9 mouse cellular contexts compared by ENCODE assay signal in the genomic region with DNA sequence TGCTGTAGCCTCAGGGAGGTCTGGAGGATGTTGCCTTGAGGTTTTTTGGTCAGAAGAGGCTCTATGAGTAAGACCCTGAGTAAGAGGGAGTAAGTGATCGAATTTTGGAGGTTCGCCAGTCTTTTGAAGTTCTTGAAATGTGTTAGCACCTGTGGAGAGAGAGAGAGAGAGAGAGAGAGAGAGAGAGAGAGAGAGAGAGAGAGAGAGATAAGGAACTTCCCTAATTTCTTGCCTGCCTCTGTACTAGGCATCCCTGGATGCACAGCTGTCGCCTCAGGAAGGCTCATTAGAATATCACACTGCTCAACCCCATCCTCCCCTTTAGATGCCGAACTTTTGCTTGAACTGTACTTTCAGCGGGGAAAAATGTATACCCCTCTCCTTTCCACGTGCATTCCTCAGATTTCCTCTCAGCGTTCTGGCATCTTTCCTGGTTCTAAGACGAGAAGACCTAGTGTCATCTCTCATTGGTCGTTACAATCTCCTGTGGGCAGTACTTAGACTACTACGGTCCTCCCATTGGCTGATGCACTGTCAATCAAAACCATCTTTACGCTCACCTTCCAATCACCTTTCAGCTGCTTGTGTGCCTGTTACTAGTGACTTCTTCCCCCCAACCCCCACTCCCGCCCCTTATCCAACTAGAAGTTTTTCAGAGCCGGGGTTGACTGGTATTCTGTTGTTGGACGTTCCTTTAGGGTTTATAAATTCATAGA. TPM values are rescaled to one million over a fixed set of nuclear protein-coding genes. Genes with fewer than 3 reads are reported as not detected.
A peak's percentile ranks its signal among the peaks of the same experiment; 100 is the strongest.
DNase-seq lines count a peak whose midpoint lies in the region; ATAC-seq lines count a peak whose summit lies in the region.
"Had no signal": no experiment of that assay in that cellular context is flagged by ENCODE, and none has a peak within 500 bp of the region (broad histone marks: within the 10 kb centered on the region; RNA-seq: fewer than 3 reads in every experiment).

No protein-coding gene starts in this region.

- H3K4me2 ChIP-seq in embryonic facial prominence, embryonic 13.5 days, result peak overlapping the region; percentile 50
- H3K4me2 ChIP-seq in heart, embryonic 14.5 days (ENCODE audit: low read length), result peak overlapping the region; percentile 57
- H3K4me2 ChIP-seq in kidney, embryonic 15.5 days, result peak overlapping the region; percentile 50

- no peak overlapping the region for H3K4me3 ChIP-seq in embryonic facial prominence, embryonic 13.5 days
- peak overlapping the region in 1 of 2 experiments; percentile 17; a peak in 1 of 4 replicates for H3K4me3 ChIP-seq in heart, embryonic 14.5 days (ENCODE audit: control insufficient read depth in 1 of 2, insufficient read depth in 1 of 2, low read depth in 1 of 2, low read length in 2 of 2)
- no peak overlapping the region for H3K4me3 ChIP-seq in kidney, embryonic 15.5 days (replicated peaks)

- DNase-seq in left cerebral cortex, adult 18-20 months (ENCODE audit: low spot score in 2 of 2), result peak; percentile 18
- DNase-seq in left cerebral cortex, adult 8-10 months (ENCODE audit: low spot score in 2 of 2), result no peak
- peak; percentile 79 to 82 for DNase-seq in lung, adult 18-20 months
- DNase-seq in ovary, adult 18-20 months (ENCODE audit: low spot score), result peak; percentile 82
- DNase-seq in urinary bladder, postnatal 36 days (ENCODE audit: low spot score in 2 of 2), result peak; percentile 49 to 66

- 22% methylated on average over 14 of the region's 14 CpGs for WGBS in embryonic facial prominence, embryonic 13.5 days
- WGBS in heart, embryonic 14.5 days, result 13% methylated on average over 14 of the region's 14 CpGs
- 23% methylated on average over 14 of the region's 14 CpGs for WGBS in kidney, embryonic 15.5 days

- H3K4me1 ChIP-seq in embryonic facial prominence, embryonic 13.5 days, result peaks cover 11% of the 10 kb centered on the region; the same call in 1 of the 2 replicates
- H3K4me1 ChIP-seq in heart, embryonic 14.5 days (ENCODE audit: control insufficient read depth in 2 of 2, insufficient read depth in 2 of 2, low read length in 2 of 2), result peaks cover 6 to 12% of the 10 kb centered on the region in 2 experiments
- H3K4me1 ChIP-seq in kidney, embryonic 15.5 days, result peaks cover 8% of the 10 kb centered on the region; the same call in 1 of the 2 replicates

- ATAC-seq in embryonic facial prominence, embryonic 13.5 days (ENCODE audit: insufficient number of reproducible peaks, insufficient read depth, low FRiP score, low TSS enrichment, low read depth), result peak; percentile 87; the same call in 1 of the 2 replicates
- ATAC-seq in heart, embryonic 14.5 days (ENCODE audit: insufficient number of reproducible peaks, insufficient read depth, low FRiP score, low read depth), result peak; percentile 85
- peak; percentile 63 for ATAC-seq in kidney, embryonic 15.5 days (replicated peaks; ENCODE audit: low FRiP score)

- no peaks in the 10 kb centered on the region for H3K9me3 ChIP-seq in embryonic facial prominence, embryonic 13.5 days
- no peaks in the 10 kb centered on the region for H3K9me3 ChIP-seq in heart, embryonic 14.5 days (ENCODE audit: control insufficient read depth, low read length)
- no peaks in the 10 kb centered on the region for H3K9me3 ChIP-seq in kidney, embryonic 15.5 days (replicated peaks)

- peaks cover under 1% of the 10 kb centered on the region for H3K27me3 ChIP-seq in embryonic facial prominence, embryonic 13.5 days
- H3K27me3 ChIP-seq in heart, embryonic 14.5 days (ENCODE audit: control insufficient read depth, insufficient read depth, low read length), result peaks cover 5% of the 10 kb centered on the region
- 0 out of 2 replicates have a peak, but pooled peaks cover 12% of the 10 kb centered on the region for H3K27me3 ChIP-seq in kidney, embryonic 15.5 days

- H3K36me3 ChIP-seq in embryonic facial prominence, embryonic 13.5 days, result no peaks in the 10 kb centered on the region
- H3K36me3 ChIP-seq in heart, embryonic 14.5 days (ENCODE audit: control insufficient read depth, insufficient read depth, low read length), result no peaks in the 10 kb centered on the region
- H3K36me3 ChIP-seq in kidney, embryonic 15.5 days, result no peaks in the 10 kb centered on the region

- no peak overlapping the region for H3K9ac ChIP-seq in embryonic facial prominence, embryonic 13.5 days
- no peak overlapping the region for H3K9ac ChIP-seq in heart, embryonic 14.5 days (ENCODE audit: low read length)
- no peak overlapping the region for H3K9ac ChIP-seq in kidney, embryonic 15.5 days

- 0 out of 2 replicates have a peak overlapping the region, but pooled peaks have one; percentile 44 for H3K27ac ChIP-seq in embryonic facial prominence, embryonic 13.5 days
- H3K27ac ChIP-seq in heart, embryonic 14.5 days (replicated peaks in 1 of 2; ENCODE audit: control insufficient read depth in 1 of 2, insufficient read depth in 1 of 2, low read depth in 2 of 2, low read length in 2 of 2), result peak overlapping the region; percentile 62; a peak in 3 of 4 replicates
- H3K27ac ChIP-seq in kidney, embryonic 15.5 days, result peak overlapping the region; percentile 29

RNA-seq across cellular contexts. Expression of a gene that starts 4.9 kb away (rescaled TPM):
- total RNA-seq in left cerebral cortex, adult 18-20 months (2021), result not detected
- not detected for total RNA-seq in left cerebral cortex, adult 8-10 months (2022)
- 0.13 TPM in 1 of 2 replicates, not detected in the other for polyA plus RNA-seq in embryonic facial prominence, embryonic 13.5 days (2015; fragmentation: Nextera tagmentation; extraction: Ambion mirVana)
- 0.09 TPM in 1 of 2 replicates, not detected in the other for polyA plus RNA-seq in heart, embryonic 14.5 days (2014; fragmentation: Nextera tagmentation; extraction: Ambion mirVana)
- polyA plus RNA-seq in kidney, embryonic 15.5 days (2015; fragmentation: Nextera tagmentation; extraction: Ambion mirVana), result 0.26 TPM in 2 replicates
- total RNA-seq: left cerebral cortex, postnatal 10 days had no signal

RNA-seq across cellular contexts. Expression of a gene that starts 12.2 kb away (rescaled TPM):
- total RNA-seq in left cerebral cortex, adult 18-20 months (2021), result not detected
- under 1 TPM in 1 of 4 experiments, not detected in 3; 0.07 TPM for total RNA-seq in left cerebral cortex, adult 8-10 months (2022)
- not detected in 2 replicates for polyA plus RNA-seq in embryonic facial prominence, embryonic 13.5 days (2015; fragmentation: Nextera tagmentation; extraction: Ambion mirVana)
- polyA plus RNA-seq in heart, embryonic 14.5 days (2014; fragmentation: Nextera tagmentation; extraction: Ambion mirVana), result not detected in 2 replicates
- not detected in 2 replicates for polyA plus RNA-seq in kidney, embryonic 15.5 days (2015; fragmentation: Nextera tagmentation; extraction: Ambion mirVana)
- total RNA-seq: left cerebral cortex, postnatal 10 days had no signal

RNA-seq across cellular contexts. Expression of a gene that starts 28.8 kb away (rescaled TPM):
- 10 to 100 TPM; 34.3 to 35.1 TPM for total RNA-seq in left cerebral cortex, adult 18-20 months (2021)
- 10 to 100 TPM; 28.3 to 41.6 (median 38.0) TPM for total RNA-seq in left cerebral cortex, adult 8-10 months (2022)
- 15.9 and 17.4 TPM in 2 replicates for polyA plus RNA-seq in embryonic facial prominence, embryonic 13.5 days (2015; fragmentation: Nextera tagmentation; extraction: Ambion mirVana)
- 10.8 and 12.7 TPM in 2 replicates for polyA plus RNA-seq in heart, embryonic 14.5 days (2014; fragmentation: Nextera tagmentation; extraction: Ambion mirVana)
- polyA plus RNA-seq in kidney, embryonic 15.5 days (2015; fragmentation: Nextera tagmentation; extraction: Ambion mirVana), result 15.9 and 18.8 TPM in 2 replicates

RNA-seq across cellular contexts. Expression of a gene that starts 34.9 kb away (rescaled TPM):
- 10 to 100 TPM; 26.7 to 37.5 TPM for total RNA-seq in left cerebral cortex, adult 18-20 months (2021)
- 10 to 100 TPM; 27.6 to 36.9 (median 31.2) TPM for total RNA-seq in left cerebral cortex, adult 8-10 months (2022)
- polyA plus RNA-seq in embryonic facial prominence, embryonic 13.5 days (2015; fragmentation: Nextera tagmentation; extraction: Ambion mirVana), result 39.2 and 48.6 TPM in 2 replicates
- 21.9 and 23.8 TPM in 2 replicates for polyA plus RNA-seq in heart, embryonic 14.5 days (2014; fragmentation: Nextera tagmentation; extraction: Ambion mirVana)
- polyA plus RNA-seq in kidney, embryonic 15.5 days (2015; fragmentation: Nextera tagmentation; extraction: Ambion mirVana), result 48.5 and 49.9 TPM in 2 replicates

RNA-seq across cellular contexts. Expression of a gene that starts 37.3 kb away (rescaled TPM):
- total RNA-seq in left cerebral cortex, adult 18-20 months (2021), result not detected
- total RNA-seq in left cerebral cortex, adult 8-10 months (2022), result not detected
- polyA plus RNA-seq in embryonic facial prominence, embryonic 13.5 days (2015; fragmentation: Nextera tagmentation; extraction: Ambion mirVana), result 0.52 and 0.79 TPM in 2 replicates
- polyA plus RNA-seq in heart, embryonic 14.5 days (2014; fragmentation: Nextera tagmentation; extraction: Ambion mirVana), result not detected in 2 replicates
- 1.8 and 2.9 TPM in 2 replicates for polyA plus RNA-seq in kidney, embryonic 15.5 days (2015; fragmentation: Nextera tagmentation; extraction: Ambion mirVana)
- total RNA-seq: left cerebral cortex, postnatal 10 days had no signal

Comparison
In these comparisons a context has a peak if more than half of its experiments do, and no peak if none do; other contexts are left out.
1. DNase-seq: peak in left cerebral cortex, adult 18-20 months (2 of 2), lung, adult 18-20 months (2 of 2), ovary, adult 18-20 months (single experiment) and urinary bladder, postnatal 36 days (2 of 2); none in left cerebral cortex, adult 8-10 months (0 of 2).
2. Peak in every context shown above with its lines, with median percentiles within 50 percentile points of each other: ATAC-seq, H3K27ac ChIP-seq and H3K4me2 ChIP-seq.